Mouse (Mus musculus) T-cell, adult 2 months (primary cell): ENCODE measurements around the gene Eml6.

ENCODE experiments used
- DNase-seq: peaks from one replicate; pipeline ENCODE4 v3.0.0; 2022; ENCODE audit warnings: low spot score

The Eml6 gene

DNA sequence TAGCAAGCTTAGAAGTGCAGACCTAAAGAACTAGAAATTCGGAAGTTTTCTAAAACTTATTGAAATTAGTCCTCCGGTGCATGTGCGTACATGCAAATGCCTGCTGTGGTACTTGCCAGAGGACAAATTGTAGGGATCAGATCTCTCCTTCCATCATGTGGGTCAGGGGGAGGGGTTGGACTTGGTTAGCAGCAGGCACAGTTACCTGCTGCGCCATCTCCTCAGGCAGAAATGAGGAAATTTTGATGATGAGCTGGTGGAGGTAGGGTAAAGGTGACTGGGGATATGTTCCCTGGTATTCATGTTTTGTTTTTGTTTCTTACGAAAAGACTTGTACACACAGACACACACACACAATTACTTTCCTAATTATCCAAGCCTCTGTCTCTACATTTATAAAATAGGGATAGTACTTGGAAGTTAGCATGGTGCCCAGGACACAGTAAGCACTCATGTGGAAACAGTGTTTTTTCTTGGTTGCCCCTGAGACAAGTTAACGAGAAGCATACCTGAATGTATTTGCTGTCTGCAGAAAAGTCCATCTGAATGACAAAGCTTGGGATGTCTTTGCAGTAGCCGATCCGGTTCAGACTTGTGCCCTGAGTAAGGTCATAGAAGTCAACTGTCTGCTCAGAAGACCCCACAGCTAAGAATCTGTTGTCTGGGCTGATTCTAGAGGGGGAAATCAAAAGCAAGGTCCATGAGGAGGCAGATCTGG, 276.9 kb downstream of the Eml6 start:
- DNase-seq = no peak

GRCm38 (mm10) chr11:29747881-29748280, 278.0 kb downstream of the Eml6 start:
- DNase-seq = no peak

GRCm38 (mm10) chr11:29747365-29747764, 278.5 kb downstream of the Eml6 start:
- no peak for DNase-seq

GRCm38 (mm10) chr11:29746203-29746602, 279.6 kb downstream of the Eml6 start:
- DNase-seq = no peak

GRCm38 (mm10) chr11:29745513-29745912, 280.3 kb downstream of the Eml6 start:
- no peak for DNase-seq

DNA sequence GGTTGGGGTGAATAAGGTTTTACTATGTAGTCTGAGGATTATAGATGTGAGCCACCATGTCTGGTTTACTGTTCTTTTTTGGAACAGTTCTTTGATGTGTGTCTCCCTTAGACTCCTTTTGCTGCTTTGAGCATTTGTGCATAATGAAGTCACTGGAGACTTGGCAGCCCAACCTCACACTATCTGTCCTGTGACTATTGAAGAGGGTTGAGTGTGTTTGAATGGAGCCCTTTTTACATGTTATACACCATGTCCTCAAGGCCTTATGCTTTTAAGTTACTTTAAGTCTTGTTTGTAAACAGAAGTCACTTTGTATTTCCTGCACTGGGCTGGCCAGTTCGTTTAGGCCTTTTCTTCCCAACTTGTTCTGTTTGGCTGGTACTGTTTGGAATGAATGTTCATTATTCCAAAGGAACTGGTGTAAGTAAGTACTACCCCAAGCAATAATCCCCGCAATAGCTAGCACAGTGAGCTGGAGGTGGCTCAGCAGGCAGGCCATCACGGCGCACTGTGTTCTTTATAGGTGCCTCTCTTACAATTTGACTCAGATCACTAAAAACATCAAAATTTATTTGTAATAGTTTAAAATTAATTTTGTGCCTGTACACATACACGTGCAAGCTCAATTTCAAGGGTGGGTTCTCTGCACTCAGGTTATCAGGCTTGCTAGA, 280.9 kb downstream of the Eml6 start:
- DNase-seq = no peak

DNA sequence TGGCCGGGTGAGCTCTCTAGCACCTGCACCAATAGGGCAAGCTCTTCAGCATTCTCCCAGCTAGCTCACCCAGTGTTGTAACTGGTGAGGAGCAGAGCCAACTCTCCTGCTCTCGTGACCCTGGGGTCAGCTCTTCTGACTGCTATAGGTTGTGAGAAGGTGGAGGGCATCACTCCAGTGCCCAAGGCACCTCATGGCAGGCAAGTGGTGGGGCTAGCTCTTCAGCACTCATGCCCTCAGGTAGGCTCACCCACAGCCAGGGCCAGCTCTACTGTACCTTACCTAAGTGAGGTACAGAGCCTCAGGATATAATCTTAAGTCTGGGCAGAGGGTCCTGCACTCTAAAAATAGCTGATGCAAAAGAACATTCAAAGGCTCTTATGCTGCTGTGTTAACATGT, 286.1 kb downstream of the Eml6 start:
- DNase-seq = no peak

DNA sequence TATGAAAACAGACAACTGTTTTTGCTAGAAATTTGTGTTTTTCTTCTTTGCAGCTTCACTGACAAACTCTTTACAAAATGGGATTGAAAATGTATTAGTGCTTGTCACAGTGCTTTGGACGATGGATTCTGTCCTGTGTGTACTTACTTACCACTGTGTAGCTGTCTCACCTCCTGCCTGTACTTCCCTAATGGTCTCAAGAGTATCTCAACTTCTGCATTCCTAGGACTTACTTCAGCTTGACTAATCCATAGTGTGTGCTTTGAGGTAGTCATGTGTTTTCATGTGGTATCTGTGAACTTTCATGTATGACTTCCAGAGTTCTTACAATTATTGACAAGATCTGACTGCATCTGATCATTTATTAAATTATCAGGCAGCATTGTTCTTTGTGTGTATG, 297.9 kb downstream of the Eml6 start:
- DNase-seq = no peak

DNA sequence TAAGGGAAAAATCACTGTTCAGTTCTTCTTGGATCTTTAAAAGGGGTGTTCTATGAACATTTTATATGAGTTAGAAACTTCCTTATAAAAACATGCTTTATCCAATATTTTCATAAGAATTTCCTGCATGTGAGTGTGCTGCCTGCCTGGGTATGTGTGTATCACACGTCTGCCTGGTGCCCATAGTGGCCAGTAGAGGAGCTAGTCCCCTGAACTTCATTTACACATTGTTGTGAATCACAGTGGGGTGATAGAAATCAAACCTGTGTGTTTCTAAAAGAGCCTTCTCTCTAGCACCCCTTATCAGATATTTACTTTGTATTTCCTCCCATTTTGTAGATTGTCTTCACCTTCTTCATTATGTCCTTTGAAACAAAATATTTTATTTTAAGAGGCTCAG, 300.2 kb downstream of the Eml6 start:
- DNase-seq = no peak

GRCm38 (mm10) chr11:29725167-29725566, 300.7 kb downstream of the Eml6 start:
- DNase-seq = no peak

GRCm38 (mm10) chr11:29724213-29724612, 301.6 kb downstream of the Eml6 start:
- DNase-seq = no peak

DNA sequence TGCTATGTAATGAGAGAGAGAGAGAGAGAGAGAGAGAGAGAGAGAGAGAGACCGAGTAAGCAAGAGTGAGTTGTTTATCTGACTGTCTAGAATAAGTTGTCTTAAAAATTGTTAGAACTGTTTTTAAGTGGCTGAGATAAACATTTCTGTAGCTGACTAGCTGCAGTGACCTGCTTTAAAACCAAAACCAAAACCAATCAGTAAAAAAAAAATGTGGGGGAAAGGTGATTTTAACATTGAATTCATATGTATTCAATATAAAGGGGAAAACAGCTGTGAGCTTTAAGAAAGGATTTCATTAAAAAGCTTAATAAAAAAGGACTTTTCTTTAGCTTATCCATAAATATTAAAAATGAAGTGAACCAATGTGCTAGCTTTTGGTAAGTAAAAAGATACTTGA, 306.2 kb downstream of the Eml6 start:
- no peak for DNase-seq

DNA sequence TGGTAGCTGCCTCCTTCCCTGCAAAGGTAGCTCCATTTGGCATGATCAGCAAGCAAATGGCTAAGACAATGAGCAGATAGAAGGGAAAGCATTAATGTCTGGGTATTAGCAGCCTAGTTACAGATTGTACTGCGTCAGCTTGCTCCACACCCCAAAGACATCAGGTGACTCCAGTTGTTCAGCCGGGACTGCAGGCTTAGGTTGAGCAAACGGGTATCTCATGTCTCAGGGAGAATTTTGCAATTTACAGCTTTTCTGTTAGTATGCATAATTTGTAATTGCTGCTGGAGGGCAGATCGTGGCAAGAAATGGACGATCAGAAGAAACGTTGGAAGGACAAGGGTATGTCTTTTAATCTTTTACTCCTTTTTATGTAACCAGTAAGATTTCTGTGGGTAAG, 307.3 kb downstream of the Eml6 start:
- DNase-seq = no peak

GRCm38 (mm10) chr11:29715499-29715898, 310.3 kb downstream of the Eml6 start:
- no peak for DNase-seq

DNA sequence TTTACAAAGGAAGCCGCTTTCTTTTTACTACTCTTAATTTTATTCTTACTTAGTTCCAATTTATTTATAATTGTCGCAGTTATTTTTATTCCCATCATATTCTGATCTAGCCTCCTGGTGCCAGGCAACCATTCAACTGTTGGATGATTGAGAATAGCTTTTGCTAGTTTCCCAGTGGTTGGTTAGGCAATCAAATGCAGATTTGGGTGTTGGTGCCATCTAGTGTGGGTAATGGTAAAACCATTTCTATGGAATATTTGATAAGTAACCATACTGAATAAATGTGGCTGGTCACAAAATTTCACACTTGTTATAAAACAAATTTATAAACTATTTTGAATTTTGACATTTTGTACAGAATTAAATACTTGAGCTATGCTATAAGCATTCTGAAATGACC, 311.0 kb downstream of the Eml6 start:
- DNase-seq = no peak

GRCm38 (mm10) chr11:29714114-29714513, 311.7 kb downstream of the Eml6 start:
- no peak for DNase-seq

- no peak for DNase-seq
These were observed 316.3 kb downstream of the Eml6 start for GRCm38 (mm10) chr11:29709512-29709911.

GRCm38 (mm10) chr11:29706845-29707244, 319.0 kb downstream of the Eml6 start:
- no peak for DNase-seq

DNA sequence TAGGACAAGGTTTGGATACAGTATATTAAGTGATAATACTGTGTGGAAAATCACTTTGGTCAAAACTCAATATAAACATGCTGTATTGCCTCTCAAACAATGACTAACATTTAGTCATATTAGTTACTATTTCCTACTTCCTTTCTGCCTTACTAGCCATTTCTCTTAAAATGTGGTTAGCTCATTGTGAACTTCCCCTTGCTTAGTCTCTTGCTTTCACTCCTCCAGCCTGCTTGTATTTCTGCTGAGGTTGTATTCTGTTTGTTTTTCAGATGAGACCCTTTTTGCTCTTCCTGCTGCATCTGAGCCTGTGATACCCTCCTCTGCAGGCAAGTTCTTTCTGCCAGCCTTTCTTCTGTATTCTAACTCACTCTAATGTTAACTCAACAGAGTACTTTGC, 320.6 kb downstream of the Eml6 start:
- no peak for DNase-seq

DNA sequence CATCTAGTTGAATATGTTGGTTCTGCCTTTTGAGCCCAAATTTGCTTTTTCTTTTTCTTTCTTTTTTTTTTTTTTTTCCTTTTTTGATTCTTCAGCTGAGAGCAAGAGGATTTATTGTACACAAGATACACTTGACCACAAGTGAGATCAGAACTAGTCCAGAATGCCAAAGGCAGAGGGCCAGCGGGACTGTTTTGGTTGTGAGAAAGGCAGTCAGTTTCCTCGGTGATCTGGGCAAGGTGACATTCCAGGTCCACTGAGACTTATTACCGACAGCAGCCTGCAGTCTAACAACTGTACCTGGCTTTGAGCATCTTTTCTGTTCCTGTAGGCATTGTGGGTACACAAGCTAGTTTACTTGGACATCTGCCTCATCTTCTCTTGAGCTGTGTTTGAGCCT, 323.1 kb downstream of the Eml6 start:
- DNase-seq = no peak

DNA sequence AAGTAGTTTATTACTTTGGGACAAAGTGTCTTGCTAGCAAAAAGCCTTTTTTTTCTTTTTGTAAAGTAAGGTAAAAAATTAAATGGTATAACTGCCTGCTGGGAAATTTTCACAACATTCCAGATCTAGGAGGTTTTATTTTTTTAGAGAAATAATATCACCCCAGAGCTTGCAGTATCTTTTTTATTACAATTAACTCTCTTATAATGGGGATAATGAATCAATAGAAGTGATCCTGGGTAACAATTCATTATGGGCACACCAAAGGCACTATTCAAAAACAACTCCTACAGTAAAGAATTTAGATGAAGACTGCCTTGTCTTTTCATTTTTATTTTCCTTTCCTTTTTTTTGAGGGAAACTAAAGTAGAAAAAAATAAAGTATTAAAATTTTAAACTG, 331.1 kb downstream of the Eml6 start:
- no peak for DNase-seq

DNA sequence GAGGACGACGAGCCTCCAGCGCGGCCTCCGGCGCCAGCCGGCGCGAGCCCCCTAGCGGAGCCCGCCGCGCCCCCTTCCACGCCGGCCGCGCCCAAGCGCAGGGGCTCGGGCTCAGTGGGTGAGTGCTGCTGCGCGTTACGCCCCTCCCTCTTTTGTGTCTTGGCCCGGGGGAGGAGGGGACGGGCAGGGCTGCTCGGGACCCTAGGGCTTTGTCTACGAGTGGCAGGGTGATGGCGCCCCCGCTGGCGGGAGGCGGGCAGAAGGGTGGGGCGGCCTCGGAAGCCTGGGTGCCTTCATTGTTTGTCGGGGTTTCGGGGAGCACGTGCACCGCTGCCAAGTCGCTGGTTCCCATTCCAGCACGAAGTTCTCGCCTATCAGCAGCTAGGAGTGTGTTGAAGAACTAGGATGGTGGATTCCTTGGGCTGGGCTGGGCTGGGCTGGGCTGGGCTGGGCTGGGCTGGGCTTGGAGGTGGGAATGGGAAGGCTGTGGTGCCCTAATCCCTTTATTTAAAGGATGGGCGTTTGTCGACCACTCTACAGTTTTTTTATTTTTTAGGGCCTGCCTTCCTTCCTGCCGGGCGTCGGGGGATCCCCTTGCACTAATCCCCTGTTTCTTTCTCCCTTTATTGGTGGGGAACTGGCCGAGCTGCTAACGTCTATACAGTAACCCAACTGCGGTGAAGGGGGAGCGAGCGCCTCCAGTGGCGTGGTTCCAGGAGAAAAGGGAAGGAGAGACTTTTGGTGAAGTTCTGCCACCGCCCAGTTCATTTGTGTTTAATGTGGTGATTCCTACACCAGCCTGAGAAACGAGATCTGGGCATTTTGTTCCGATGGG, 332.0 kb downstream of the Eml6 start:
- DNase-seq = peak; percentile 88
